Mouse (Mus musculus): Measurements from ENCODE around the gene Sec24a.
A peak's percentile ranks its signal among the peaks of the same experiment; 100 is the strongest.
"Not testable (repeated sequence)": the region's sequence is repeated elsewhere in the genome, so short reads cannot be mapped to it uniquely, and the experiment has no call there.

Sec24a gene

DNA sequence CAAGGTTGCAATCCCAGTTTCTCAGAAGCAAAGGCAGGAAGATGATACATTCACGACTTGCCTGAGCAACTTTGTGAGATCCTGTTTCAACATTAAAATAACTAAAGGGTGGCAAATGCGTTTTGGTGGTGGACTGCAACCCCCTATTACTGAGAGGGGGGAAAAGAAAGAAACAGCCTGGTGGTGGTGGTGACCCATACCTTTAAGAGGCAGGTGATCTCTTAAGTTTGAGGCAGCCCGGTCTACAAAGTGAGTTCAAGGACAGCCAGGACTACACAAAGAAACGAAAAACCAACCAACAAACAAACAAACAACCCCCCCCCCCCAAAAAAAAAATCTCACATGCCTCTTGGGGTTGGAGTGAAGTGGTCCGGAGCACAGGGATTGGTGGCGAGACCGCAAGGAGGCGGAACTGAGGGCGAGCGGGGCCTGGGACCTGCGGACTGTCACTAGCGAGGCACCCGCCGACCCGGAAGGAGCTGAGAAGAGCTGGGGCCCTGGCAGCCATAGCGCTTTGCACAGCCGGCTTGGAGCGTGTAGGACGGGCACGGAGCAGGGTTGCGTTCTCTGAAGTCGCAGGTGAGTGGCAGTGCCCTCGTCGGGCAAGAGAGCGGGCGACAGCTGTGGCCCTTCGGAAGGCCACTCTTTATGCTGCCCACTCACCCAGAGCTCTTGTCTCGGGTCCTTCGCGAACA, at the start of gene Sec24a, which contains the start of gene Sar1b:
Gene Sec24a, minus strand, starts transcription at position 422 of the 695 bp plus-strand sequence.
Gene Sar1b, plus strand, starts transcription at position 475 of the 695 bp plus-strand sequence.
- peak; percentile 85 for DNase-seq (ENCODE audit: low spot score)

DNA sequence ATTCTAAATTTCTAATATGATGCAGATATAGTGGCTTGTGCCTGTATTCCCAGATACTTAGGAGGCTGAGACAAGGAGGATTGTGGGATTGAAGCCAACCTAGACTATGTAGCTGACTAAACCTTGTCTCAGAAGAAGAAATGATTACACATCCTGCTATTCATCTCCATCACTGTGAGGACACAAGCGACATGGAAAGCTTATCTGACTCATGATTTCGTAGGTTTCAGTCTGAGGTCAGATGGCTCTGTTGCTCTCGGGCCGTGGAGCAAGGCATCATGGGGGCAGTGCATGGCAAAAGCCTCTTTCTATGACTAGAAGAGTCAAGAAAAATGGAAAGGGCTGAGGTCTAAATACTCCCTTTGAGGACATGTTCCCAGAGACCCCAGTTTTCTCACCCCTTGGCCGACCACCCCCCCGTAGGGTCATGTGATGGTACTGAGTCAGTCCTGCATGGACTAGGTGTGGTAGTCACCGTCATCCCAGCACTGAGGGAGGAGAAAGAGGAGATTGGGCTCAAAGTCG, 48.6 kb upstream of the Sec24a start:
- DNase-seq (ENCODE audit: low spot score): no peak

DNA sequence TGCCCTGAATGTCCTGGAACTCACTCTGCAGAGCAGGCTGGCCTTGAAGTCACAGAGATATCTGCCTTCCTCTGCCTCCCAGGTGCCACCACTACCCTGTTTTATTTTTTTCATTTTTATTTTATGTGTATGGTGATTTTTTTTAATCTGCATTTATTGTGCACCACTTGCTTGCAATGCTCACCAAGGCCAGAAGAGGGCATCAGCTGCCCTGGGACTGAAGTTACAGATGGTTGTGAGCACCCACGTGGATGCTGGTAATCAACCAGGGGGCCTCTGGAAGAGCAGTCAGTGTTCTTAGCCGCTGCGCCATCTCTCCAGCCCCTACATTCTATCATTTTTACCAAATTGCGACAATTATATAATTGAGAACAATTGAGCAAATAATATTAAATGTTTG, 47.8 kb upstream of the Sec24a start:
- DNase-seq (ENCODE audit: low spot score): no peak

DNA sequence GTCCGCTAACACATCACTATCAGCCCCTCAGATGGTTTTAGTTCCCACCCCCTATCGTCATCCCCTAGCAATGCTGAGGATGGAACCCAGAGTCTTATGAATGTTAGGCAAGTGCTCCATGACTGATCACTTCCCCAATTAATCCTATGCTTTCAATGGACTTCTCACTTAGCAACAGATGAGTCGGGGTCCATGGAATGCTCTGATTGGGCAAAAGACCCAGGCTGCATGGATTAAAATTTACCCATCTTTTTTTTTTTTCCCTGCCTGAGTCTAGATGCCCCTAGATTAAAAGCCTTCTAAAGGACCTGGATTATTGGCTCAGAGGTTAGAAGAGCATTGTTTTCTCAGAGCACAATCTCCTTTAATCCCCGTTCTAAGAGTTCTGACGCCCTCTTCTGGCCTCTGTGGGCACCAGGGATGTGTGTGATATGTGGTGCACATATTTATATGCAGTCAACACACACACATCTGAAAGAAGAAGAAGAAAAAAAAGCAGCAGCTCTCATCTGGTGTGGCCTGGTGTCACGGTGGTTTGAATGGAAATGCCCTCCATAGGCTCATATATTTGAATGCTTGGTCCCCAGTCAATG, 46.3 kb upstream of the Sec24a start:
- DNase-seq (ENCODE audit: low spot score): no peak

DNA sequence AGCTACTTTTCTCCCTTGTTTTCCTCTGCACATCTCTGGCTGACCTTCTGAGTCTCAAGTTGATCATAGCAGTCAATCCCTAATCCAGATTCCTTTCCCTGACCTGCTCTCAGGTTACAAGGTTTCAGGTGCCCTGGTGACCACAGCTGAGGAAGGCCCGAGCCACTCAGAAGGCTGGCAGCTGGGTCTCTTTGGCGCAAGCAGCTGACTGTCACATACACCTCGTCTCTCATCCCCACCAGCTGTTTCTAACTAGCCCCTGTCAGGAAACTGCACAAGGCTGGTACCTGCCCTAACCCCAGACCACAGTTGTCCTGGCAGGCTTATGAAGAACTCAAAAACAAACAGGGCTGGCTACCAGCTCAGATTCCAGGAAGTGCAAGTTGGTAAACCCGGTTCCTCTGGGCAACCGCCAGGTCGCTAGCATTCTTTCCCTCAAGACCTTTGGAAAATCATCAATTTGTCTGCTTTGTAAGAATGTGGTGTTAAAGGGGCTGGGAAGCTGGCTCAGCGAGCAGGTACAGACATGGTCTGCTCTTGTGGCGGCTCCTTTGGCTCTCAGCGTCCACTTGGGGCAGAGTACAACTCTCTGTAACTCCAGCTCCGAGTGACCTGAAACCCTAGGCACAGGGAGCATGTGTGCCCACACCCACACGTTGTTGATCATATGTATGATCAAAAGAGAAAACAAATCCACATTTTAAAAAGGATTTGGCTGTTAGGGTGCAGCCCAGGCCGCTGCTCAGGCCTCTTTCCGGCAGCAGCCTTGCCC, 43.9 kb upstream of the Sec24a start:
- no peak for DNase-seq (ENCODE audit: low spot score)

DNA sequence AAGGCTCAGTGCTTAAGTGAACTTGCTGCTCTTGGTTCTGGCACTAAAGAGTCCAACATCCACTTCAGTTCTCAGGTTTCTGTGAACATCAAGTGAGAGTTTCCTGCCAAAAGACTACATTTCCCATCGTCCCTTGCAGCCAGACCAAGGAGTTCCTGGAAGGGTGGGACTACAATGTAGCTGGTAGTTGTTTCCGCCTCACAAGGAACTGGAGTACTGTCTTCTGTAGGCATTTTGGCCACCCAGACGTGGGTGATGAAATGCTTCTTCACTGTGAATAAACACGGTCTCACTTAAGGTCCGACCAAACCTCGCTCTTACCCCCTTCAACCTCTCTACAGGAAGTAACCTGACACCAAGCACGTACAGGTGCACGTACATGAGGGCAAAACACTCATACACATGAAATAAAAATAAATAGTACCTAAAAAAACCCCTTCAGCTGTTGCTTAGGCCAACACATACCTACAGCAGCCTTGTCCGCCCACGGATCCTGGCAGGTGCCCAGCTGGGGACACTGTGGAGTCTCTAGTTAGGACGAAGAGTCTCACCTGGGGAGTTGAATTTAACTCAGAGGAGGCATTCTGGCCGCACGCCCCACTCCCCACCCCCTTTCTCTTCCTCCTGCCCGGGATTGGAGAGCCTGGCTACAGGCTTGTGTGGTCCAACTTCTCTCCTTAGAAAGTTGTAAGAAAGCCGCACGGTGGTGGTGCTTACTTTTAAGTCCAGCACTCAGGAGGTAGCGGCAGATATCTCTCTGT, 42.0 kb upstream of the Sec24a start:
- peak; percentile 80 for DNase-seq (ENCODE audit: low spot score)

DNA sequence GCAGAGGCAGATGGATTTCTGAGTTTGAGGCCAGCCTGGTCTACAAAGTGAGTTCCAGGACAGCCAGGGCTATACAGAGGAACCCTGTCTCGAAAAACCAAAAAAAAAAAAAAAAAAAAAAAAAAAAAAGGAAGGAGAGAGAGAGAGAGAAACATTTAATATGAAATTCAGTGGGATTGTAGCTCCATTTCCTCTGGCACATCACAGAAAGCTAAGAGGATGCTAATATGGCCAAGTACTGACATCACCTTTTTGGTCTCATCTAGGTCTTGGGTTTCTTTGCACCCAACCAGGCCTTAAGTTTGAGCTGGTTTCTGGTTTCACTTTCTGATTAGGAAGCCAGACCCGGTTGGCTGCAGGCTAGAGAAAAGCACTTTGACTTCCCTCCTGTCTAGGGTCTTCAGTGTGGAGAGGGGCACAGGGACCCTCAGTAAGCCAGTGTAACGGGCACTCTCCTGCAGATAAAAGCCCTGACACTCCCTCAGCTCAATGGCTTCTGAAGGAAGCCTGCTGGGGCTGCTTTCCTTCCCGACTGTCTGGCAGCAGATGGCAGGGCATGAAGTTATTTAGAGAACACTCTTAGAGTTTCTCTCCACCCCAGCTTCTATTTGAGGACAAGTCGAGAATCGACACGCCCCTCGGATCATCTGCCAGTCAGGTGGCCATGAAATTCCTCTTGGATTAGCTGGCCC, 37.3 kb upstream of the Sec24a start:
- DNase-seq (ENCODE audit: low spot score): no peak

DNA sequence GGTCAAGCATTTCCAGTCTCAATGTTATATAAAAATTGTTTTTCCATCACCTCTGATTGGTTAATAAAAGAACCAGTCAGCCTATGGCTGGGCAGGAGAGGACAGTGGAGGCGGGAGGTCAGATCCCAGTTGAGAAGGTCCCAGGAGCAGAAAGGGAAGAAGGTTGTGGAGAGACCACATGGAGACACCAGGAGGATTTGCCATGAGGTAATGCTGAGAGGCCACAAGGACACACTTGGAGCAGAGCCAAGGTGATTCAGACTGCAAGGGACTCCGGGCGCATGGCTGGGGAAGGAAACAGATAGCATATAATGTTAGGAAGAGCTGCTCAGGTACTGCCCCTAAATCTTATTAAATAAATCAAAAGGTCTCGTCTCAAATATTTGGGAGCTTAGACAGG, 32.8 kb upstream of the Sec24a start:
- DNase-seq (ENCODE audit: low spot score): no peak

DNA sequence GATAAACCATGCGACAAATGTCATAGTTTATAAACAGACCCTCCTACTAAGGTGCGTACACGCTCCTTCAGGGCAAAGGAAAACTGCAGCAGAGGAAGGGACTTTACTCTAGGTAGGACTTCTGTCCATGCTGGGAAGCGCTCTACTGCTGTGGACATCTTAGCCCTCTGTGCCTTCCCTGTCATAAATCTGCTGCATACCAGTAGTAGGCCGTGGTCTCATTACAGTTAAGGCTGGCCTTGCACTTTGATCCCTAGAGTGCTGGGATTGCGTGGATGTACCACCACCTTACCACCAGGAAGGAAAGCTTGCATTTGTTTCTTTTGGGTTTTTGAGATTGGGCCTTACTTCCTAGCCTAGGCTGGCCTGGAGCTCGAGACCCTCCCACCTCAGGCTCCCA, 27.2 kb upstream of the Sec24a start:
- no peak for DNase-seq (ENCODE audit: low spot score)

DNA sequence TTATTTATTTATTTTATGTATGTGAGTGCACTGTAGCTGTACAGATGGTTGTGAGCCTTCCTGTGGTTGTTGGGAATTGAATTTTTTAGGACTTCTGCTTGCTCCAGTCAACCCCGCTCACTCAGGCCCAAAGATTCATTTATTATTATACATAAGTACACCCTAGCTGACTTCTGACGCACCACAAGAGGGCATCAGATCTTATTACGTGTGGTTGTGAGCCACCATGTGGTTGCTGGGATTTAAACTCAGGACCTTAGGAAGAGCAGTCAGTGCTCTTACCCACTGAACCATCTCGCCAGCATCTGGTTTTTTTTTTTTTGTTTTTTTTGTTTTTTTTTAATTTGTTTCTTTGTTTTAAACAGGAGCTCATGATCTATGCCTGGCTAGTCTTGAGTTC, 26.3 kb upstream of the Sec24a start:
- DNase-seq (ENCODE audit: low spot score): not testable (repeated sequence)

DNA sequence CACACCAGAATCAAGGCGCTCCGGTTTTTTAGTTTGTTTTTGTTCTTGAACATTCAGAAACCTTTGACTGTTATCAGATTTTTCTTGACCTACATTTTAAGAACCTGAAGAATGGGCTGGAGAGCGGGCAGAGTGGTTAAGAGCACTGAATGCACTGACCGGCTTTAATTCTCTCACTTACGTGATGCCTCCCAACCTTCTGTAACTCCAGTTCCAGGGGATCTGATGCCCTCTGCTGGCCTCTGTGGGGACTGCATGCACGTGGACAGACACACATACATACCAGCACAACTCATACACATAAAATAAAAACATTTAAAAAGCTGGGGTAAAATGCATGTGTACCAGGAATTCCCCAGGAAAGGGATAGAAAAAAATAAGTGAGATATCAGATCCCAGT, 22.5 kb upstream of the Sec24a start:
- no peak for DNase-seq (ENCODE audit: low spot score)

DNA sequence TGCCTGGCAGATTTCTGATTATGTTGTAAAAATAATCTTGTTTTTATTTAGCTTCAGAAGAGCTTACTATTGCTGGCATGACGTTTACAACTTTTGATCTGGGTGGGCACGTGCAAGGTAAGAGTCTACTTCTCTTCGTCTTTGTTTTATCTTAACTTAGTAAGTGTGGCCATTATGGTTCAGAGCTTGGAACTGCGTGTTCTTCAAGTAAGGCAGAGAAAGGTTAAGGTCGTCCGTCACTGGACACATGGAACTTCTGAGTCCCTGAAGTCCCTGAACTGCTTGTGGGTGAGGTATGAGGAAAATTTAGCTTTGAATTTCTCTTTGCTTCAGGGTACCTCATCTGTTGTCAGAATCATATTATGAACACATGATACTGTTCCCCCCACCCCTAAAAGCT, 19.3 kb upstream of the Sec24a start:
- DNase-seq (ENCODE audit: low spot score): no peak

DNA sequence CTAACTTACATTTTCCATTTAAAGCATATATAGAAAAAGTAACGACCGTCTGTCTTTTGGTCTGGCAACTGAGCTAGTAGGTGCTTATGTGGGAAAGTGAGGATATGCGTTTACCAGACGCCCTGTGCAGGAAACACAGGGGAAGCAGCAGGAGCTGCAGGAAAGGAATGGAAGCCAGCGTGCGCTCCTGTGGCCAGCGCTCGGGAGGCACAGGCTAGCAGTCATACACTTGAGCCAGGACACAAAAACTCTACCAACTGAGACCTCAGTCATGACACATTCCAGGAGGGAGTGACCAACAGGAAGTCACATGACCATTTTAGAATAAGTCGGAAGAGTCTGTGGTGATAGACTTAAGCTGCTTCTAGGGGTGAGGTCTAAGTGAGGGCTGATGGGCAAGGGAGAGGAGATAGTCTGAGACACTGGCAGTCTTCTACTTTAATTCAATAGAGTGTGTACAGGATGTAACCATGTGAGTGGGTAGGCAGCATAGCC, 17.4 kb upstream of the Sec24a start:
- no peak for DNase-seq (ENCODE audit: low spot score)

DNA sequence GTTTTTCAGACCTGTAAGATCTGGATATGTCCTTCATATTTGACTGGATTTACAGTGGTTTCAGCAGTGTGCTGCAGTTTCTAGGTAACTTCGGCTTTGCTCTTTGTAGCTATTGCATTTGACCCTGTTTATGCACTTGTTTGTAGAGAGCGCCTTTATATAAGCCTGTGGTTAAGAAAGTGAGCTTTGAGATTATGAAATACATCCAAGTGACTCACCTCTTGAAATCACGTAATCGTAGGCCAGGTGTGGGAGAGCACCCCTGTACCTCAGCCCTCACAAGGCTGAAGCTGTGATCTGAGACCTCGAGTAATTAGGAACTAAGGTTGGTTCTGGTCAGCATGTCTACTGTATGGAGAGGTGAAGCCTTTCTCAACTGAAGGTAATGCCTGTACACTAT, 14.0 kb upstream of the Sec24a start:
- no peak for DNase-seq (ENCODE audit: low spot score)

DNA sequence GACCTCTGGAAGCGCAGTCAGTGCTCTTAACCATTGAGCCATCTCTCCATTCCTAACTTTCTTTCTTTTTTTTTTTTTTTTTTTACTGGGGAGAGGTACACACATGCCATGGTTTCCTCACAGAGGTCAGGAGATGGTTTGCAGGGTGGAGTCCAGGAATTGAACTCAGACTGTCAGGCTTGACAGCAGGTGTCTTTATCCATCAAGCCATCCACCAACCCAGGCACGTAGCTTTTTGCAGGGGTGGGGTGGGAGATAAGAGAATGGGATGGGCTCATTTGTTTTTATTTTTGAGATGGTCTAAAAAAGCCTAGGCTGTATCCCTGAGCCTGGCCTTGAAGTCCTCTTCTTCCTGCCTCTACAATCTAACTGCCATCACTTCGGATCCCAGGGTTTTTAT, 12.1 kb upstream of the Sec24a start:
- DNase-seq (ENCODE audit: low spot score): no peak

DNA sequence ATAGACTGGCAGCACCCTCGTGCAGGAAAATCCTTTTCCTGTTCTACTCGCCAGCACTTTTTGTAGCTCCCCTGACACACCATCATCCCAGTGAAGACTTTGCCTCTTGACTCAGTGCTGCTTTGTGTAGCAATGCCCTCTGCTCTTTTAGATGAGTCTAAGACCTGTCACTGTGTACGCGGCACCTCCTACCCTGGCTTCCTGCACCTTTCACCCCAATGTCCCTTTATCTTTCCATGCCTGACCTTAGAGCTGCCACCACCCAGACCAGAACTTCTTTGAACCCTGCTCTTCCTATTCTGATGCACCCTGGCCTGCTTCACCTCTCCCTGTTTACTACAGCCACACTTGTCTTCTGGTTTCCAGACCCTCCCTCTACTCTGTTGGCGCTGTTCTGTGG, 4.9 kb upstream of the Sec24a start:
- DNase-seq (ENCODE audit: low spot score): no peak

DNA sequence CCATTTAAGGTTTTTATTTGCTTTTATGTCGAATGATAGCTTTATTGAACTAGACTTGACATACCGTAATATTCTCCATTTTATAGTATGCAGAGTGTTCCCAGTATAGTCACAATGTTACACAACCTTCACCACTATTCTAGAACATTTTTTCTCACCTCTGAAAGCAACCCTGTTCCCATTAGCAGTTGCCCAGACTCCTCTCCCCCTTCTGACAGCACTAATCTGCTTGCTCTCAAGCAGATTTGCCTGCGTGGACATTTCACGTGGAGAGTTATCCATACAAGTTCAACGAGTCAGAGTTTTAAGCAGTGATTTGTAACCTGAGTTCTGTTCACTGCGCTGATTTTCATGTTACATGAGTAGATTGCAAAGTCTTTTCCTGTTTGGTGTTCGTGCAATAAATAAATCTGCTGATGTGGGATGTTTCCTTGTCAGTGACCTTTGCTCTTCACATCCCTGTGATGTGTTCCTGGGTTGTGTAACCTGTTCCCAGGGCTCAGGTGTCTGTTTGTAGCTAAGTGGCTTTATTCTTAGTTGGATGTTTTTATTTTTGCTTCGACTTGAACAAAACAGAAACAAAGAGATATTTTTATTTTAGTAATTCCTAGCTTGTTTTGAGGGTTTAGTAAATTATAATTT, 4.3 kb upstream of the Sec24a start:
- DNase-seq (ENCODE audit: low spot score): no peak

DNA sequence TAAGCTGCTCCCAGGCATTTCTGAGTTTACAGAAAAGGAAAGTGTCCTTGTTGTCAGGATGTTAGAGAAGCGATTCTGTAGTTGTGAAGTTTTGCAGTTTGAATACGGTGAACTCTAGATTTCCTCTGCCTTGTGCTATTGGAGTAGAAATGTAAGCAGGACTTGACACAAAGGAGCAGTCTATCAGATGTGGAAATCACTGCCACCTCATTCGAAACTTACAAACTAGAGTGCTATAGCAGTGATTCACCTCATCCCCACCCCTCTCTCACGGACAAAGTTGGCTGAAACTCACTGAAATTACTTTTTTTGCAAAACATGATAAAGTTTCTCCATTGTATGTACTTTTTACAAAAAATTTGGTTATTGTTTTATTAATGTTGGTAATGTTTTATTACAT, 1.4 kb upstream of the Sec24a start:
- DNase-seq (ENCODE audit: low spot score): no peak

DNA sequence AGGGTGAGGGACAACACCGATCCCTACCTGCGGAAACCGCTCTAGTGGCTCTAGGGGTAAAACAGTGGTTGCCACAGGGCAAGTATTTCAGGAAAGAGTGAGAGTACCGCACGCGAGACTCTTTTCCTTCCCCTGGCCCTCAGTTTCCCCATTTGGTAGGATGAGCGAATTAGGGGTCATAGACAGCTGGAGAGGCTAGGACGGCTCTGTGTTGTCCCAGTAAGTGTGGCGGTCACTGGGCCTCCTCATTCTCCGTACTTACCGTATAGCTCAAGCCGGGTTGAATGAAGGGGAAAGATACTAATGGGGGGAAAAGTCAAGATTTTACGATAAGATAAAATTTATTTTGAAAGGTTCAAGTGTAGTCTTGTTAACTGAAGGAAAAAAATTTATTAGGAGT, 521 bp upstream of the Sec24a start:
- DNase-seq (ENCODE audit: low spot score): no peak

DNA sequence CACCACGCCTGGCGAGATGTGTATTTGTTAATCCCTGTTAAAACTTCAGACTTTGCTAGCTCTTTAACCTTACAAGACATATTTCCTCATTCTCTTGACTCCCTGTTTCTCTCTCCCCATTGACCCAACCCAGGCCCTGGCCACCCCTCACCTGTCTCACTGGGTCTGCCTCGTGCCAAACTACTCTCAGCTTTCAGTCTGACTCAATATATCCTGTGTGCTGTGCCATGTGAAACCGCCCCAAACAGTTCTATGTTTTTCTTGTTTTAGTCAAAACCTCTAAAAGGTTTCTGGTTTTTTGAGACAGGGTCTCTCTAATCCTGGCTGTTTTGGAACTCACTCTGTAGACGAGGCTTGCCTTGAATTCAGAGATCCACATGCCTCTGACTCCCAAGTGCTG, 2.2 kb downstream of the Sec24a start:
- no peak for DNase-seq (ENCODE audit: low spot score)
